Mouse (Mus musculus) Patski (cell line): ENCODE results near the gene Nob1. TPM values are rescaled to one million over a fixed set of nuclear protein-coding genes. Genes with fewer than 3 reads are reported as not detected.
A peak's percentile ranks its signal among the peaks of the same experiment; 100 is the strongest.

Experiments used
- ATAC-seq: fragments of 100-300 bp; one replicate; pipeline ENCODE4 v1.8.0; 2021
- CTCF ChIA-PET: fragments of 350-600 bp; sonication (Branson Sonifier 250); formaldehyde crosslinking; loops from one replicate; lab custom pipeline; 2022; ENCODE audit warnings: inconsistent platforms; lab: Charles Lee
- POLR2A ChIA-PET: fragments of 350-600 bp; sonication (Branson Sonifier 250); formaldehyde crosslinking; loops from one replicate; lab custom pipeline; 2022; ENCODE audit warnings: antibody characterized with exemption, inconsistent platforms; lab: Charles Lee
- DNase-seq: peaks from one replicate; pipeline ENCODE4 v3.0.0-alpha.2; 2011; ENCODE audit warnings: low read depth, low spot score
- H3K27me3 ChIP-seq: fragments of 371-371 bp; one replicate; pipeline ENCODE4 v1.5.1; 2021
- CTCF ChIP-seq: fragments of 100-300 bp; IDR thresholded peaks from one replicate; pipeline ENCODE4 v1.5.1; 2021
- in situ Hi-C: fragments of 300-500 bp; cut with MboI; formaldehyde crosslinking; loops from 3 replicates; pipeline ENCODE4 v1.11.1; 2018; ENCODE audit warnings: low pct_unique_long_range_greater_than_20kb, mixed read lengths
- polyA plus RNA-seq: library from polyadenylated mRNA; unstranded; gene quantifications from one replicate; pipeline ENCODE4 v1.2.3, GENCODE M21; 2021

The Nob1 gene
- polyA plus RNA-seq, 1 experiment from 2014 or later, result 42.1 TPM

- POLR2A ChIA-PET, result no interaction called here
- CTCF ChIA-PET, result interaction anchor here (1.1 kb wide), 1 partner anchor 11 kb away, joined by 3 read pairs; no protein-coding TSS in a partner anchor
- no peaks in the 10 kb centered on the region for H3K27me3 ChIP-seq
- no peak for TF ChIP-seq CTCF
- DNase-seq, result no peak
- in situ Hi-C loops, result no loop called here
- peak; percentile 49 for ATAC-seq
Measured at GRCm38 (mm10) chr8:107436841-107437421, 12.1 kb upstream of the Nob1 start.

- DNase-seq (no peak), ATAC-seq (peak; percentile 67)
- ChIA-PET POLR2A (interaction anchor here (0.6 kb wide), 1 partner anchor 108 kb away, joined by 3 read pairs; no protein-coding TSS in a partner anchor), CTCF (no interaction called here)
- H3K27me3 ChIP-seq, result no peaks in the 10 kb centered on the region
- in situ Hi-C loops, result no loop called here
- no peak for TF ChIP-seq CTCF
Measured at GRCm38 (mm10) chr8:107435962-107436831, 11.3 kb upstream of the Nob1 start, which contains the start of gene Wwp2. Gene Wwp2 (plus strand): TSS chr8:107436365.

GRCm38 (mm10) chr8:107435421-107435961 is 10.6 kb upstream of the Nob1 start:
- CTCF ChIA-PET, result no interaction called here
- POLR2A ChIA-PET, result interaction anchor here (0.6 kb wide), 1 partner anchor 107 kb away, joined by 3 read pairs; no protein-coding TSS in a partner anchor
- ATAC-seq (peak; percentile 36), DNase-seq (no peak)
- in situ Hi-C loops, result no loop called here
- peaks cover 4% of the 10 kb centered on the region for H3K27me3 ChIP-seq
- no peak for TF ChIP-seq CTCF

GRCm38 (mm10) chr8:107430821-107431220 is 6.0 kb upstream of the Nob1 start:
- DNase-seq, result no peak
- CTCF ChIA-PET, result interaction anchor here (1.3 kb wide), 1 partner anchor 22 kb away, joined by 3 read pairs; no protein-coding TSS in a partner anchor
- ATAC-seq, result no peak
- in situ Hi-C loops, result no loop called here
- POLR2A ChIA-PET, result no interaction called here
- TF ChIP-seq CTCF, result no peak
- H3K27me3 ChIP-seq, result peaks cover 4% of the 10 kb centered on the region

GRCm38 (mm10) chr8:107425230-107425597 is 363 bp upstream of the Nob1 start:
- in situ Hi-C loops, result no loop called here
- ChIA-PET POLR2A (interaction anchor here (0.8 to 1.9 kb wide), 2 partner anchors 9 to 12 kb away, joined by 3 to 8 read pairs; no protein-coding TSS in a partner anchor), CTCF (interaction anchor here (0.7 to 2.5 kb wide), 10 partner anchors 9 to 321 kb away, joined by 3 to 19 read pairs (median 3); no protein-coding TSS in a partner anchor)
- ATAC-seq (no peak), DNase-seq (no peak)
- no peaks in the 10 kb centered on the region for H3K27me3 ChIP-seq
- TF ChIP-seq CTCF, result no peak

- no peaks in the 10 kb centered on the region for H3K27me3 ChIP-seq
- DNase-seq (no peak), ATAC-seq (no peak)
- ChIA-PET CTCF (interaction anchor here (0.9 to 2.5 kb wide), 9 partner anchors 8 to 320 kb away, joined by 3 to 19 read pairs (median 3); no protein-coding TSS in a partner anchor), POLR2A (interaction anchor here (0.7 to 1.9 kb wide), 2 partner anchors 11 to 337 kb away, joined by 3 to 8 read pairs; no protein-coding TSS in a partner anchor)
- in situ Hi-C loops, result loop anchor here (5.0 kb wide), 2 partner anchors 37 to 312 kb away; no protein-coding TSS in a partner anchor
- TF ChIP-seq CTCF, result no peak
Measured at GRCm38 (mm10) chr8:107424176-107424575, 675 bp downstream of the Nob1 start.

- ATAC-seq, result no peak
- TF ChIP-seq CTCF, result no peak
- H3K27me3 ChIP-seq, result no peaks in the 10 kb centered on the region
- DNase-seq, result no peak
- ChIA-PET CTCF (no interaction called here), POLR2A (no interaction called here)
- in situ Hi-C loops, result no loop called here
Measured at GRCm38 (mm10) chr8:107417001-107417400, 7.8 kb downstream of the Nob1 start.

GRCm38 (mm10) chr8:107413881-107414280 is 11.0 kb downstream of the Nob1 start:
- TF ChIP-seq CTCF, result no peak
- no peak for ATAC-seq
- POLR2A ChIA-PET, result interaction anchor here (2.0 kb wide), 1 partner anchor 10 kb away, joined by 8 read pairs; the partner anchor contains the start of gene Nob1
- no peaks in the 10 kb centered on the region for H3K27me3 ChIP-seq
- no peak for DNase-seq
- in situ Hi-C loops, result no loop called here
- CTCF ChIA-PET, result interaction anchor here (1.2 to 2.5 kb wide), 2 partner anchors 8 to 10 kb away, joined by 3 to 7 read pairs; no protein-coding TSS in a partner anchor

GRCm38 (mm10) chr8:107412552-107412951 is 12.3 kb downstream of the Nob1 start:
- no peak for TF ChIP-seq CTCF
- ChIA-PET POLR2A (interaction anchor here (2.0 kb wide), 1 partner anchor 12 kb away, joined by 8 read pairs; the partner anchor contains the start of gene Nob1), CTCF (interaction anchor here (2.0 to 2.5 kb wide), 2 partner anchors 10 to 11 kb away, joined by 6 to 7 read pairs; no protein-coding TSS in a partner anchor)
- in situ Hi-C loops, result no loop called here
- no peak for DNase-seq
- no peaks in the 10 kb centered on the region for H3K27me3 ChIP-seq
- ATAC-seq, result no peak

- no peaks in the 10 kb centered on the region for H3K27me3 ChIP-seq
- in situ Hi-C loops, result no loop called here
- CTCF ChIA-PET, result interaction anchor here (2.0 to 2.5 kb wide), 2 partner anchors 10 to 11 kb away, joined by 6 to 7 read pairs; no protein-coding TSS in a partner anchor
- POLR2A ChIA-PET, result no interaction called here
- DNase-seq (no peak), ATAC-seq (no peak)
- no peak for TF ChIP-seq CTCF
Measured at GRCm38 (mm10) chr8:107411391-107411790, 13.5 kb downstream of the Nob1 start.
